Mouse (Mus musculus) midbrain, embryonic 10.5 days (tissue): ENCODE measurements around the gene Mlst8. TPM values are rescaled to one million over a fixed set of nuclear protein-coding genes. Genes with fewer than 3 reads are reported as not detected.
"Not testable (repeated sequence)": the region's sequence is repeated elsewhere in the genome, so short reads cannot be mapped to it uniquely, and the experiment has no call there.

Source experiments
- DNase-seq: peaks from one replicate; pipeline ENCODE4 v3.0.0-alpha.2; 2017; ENCODE audit warnings: low spot score
- H3K27ac ChIP-seq: fragments of 300-500 bp; sonication (generic); replicated peaks from 2 replicates; pipeline ENCODE4 v1.5.1; 2016; ENCODE audit warnings: mild to moderate bottlenecking
- H3K27me3 ChIP-seq: fragments of 300-500 bp; sonication (generic); 2 replicates; pipeline ENCODE4 v1.6.1; 2016; ENCODE audit warnings: low read depth, mild to moderate bottlenecking; ENCODE audit not compliant: poor library complexity, severe bottlenecking
- H3K36me3 ChIP-seq: fragments of 300-500 bp; sonication (generic); 2 replicates; pipeline ENCODE4 v1.6.1; 2016; ENCODE audit warnings: mild to moderate bottlenecking, moderate library complexity
- H3K4me1 ChIP-seq: fragments of 300-500 bp; sonication (generic); 2 replicates; pipeline ENCODE4 v1.6.1; 2016
- H3K4me3 ChIP-seq: fragments of 300-500 bp; sonication (generic); 2 replicates; pipeline ENCODE4 v1.5.1; 2016; ENCODE audit warnings: mild to moderate bottlenecking, moderate library complexity
- H3K9me3 ChIP-seq: fragments of 300-500 bp; sonication (generic); replicated peaks from 2 replicates; pipeline ENCODE4 v1.6.1; 2016; ENCODE audit warnings: mild to moderate bottlenecking
- WGBS: fragments of 180-500 bp; shearing (Covaris S2); methylation state at CpG from one replicate; pipeline ENCODE4 v1.1.7; 2016; 5-methylcytosine and 5-hydroxymethylcytosine counted together
- polyA plus RNA-seq: library from polyadenylated mRNA; unstranded; fragments of >200 nt; fragmentation: Nextera tagmentation; extraction: Ambion mirVana; gene quantifications from 2 replicates; pipeline ENCODE4 v1.2.1, GENCODE M21; 2016

The Mlst8 gene
- polyA plus RNA-seq, 1 experiment from 2014 or later: 40.2 TPM

GRCm38 (mm10) chr17:24425326-24425725 lies 53.6 kb downstream of the Mlst8 start:
- not testable (repeated sequence) for H3K27me3 ChIP-seq, H3K4me3 ChIP-seq, H3K27ac ChIP-seq, DNase-seq, H3K9me3 ChIP-seq
- 94% methylated on average over 6 of the region's 8 CpGs for WGBS
- Histone ChIP-seq H3K4me1 (peaks cover 20% of the 10 kb centered on the region), H3K36me3 (peaks cover 67% of the 10 kb centered on the region)

GRCm38 (mm10) chr17:24424489-24424888 lies 54.4 kb downstream of the Mlst8 start:
- H3K27me3 ChIP-seq: no peaks in the 10 kb centered on the region
- peaks cover 67% of the 10 kb centered on the region for H3K36me3 ChIP-seq
- DNase-seq: no peak
- 94% methylated on average over 5 of the region's 5 CpGs for WGBS
- H3K27ac ChIP-seq: no peak overlapping the region
- H3K4me3 ChIP-seq: no peak overlapping the region
- peaks cover 16% of the 10 kb centered on the region for H3K4me1 ChIP-seq
- no peaks in the 10 kb centered on the region for H3K9me3 ChIP-seq

Other genes with a start within 250 kb of the Mlst8 start
- gene Ccnf, start 227.6 kb downstream of the Mlst8 start, polyA plus RNA-seq: 116 and 131 TPM in 2 replicates
- 0.12 TPM in 1 of 2 replicates, not detected in the other for gene Abca17, start 128.0 kb downstream of the Mlst8 start, polyA plus RNA-seq
- 8.6 and 13.3 TPM in 2 replicates for gene Abca3, start 127.1 kb downstream of the Mlst8 start, polyA plus RNA-seq
- 454 and 468 TPM in 2 replicates for gene Rnps1, start 64.5 kb downstream of the Mlst8 start, polyA plus RNA-seq
- 78.8 and 82.4 TPM in 2 replicates for gene Eci1, start 52.4 kb downstream of the Mlst8 start, polyA plus RNA-seq
- gene Dnase1l2, start 36.0 kb downstream of the Mlst8 start, polyA plus RNA-seq: 2.7 and 3.4 TPM in 2 replicates
- gene E4f1, start 8.8 kb downstream of the Mlst8 start, polyA plus RNA-seq: 36.2 and 42.9 TPM in 2 replicates
- 76.4 and 83.5 TPM in 2 replicates for gene Pgp, start 8.7 kb downstream of the Mlst8 start, polyA plus RNA-seq
- 0.21 and 0.22 TPM in 2 replicates for gene Bricd5, start 5.2 kb downstream of the Mlst8 start, polyA plus RNA-seq
- gene Caskin1, start 9.5 kb upstream of the Mlst8 start, polyA plus RNA-seq: 6.7 and 8.5 TPM in 2 replicates
- 106 and 110 TPM in 2 replicates for gene Traf7, start 48.9 kb upstream of the Mlst8 start, polyA plus RNA-seq
- 2.1 and 2.9 TPM in 2 replicates for gene Rab26, start 55.1 kb upstream of the Mlst8 start, polyA plus RNA-seq
- 14.7 and 18.5 TPM in 2 replicates for gene Pkd1, start 70.8 kb upstream of the Mlst8 start, polyA plus RNA-seq
- gene Tsc2, start 153.6 kb upstream of the Mlst8 start, polyA plus RNA-seq: 62.7 and 79.2 TPM in 2 replicates
- gene Nthl1, start 153.6 kb upstream of the Mlst8 start, polyA plus RNA-seq: 25.2 and 25.3 TPM in 2 replicates
- 30.2 and 33.2 TPM in 2 replicates for gene Slc9a3r2, start 171.2 kb upstream of the Mlst8 start, polyA plus RNA-seq
- gene Npw, start 179.4 kb upstream of the Mlst8 start, polyA plus RNA-seq: not detected in 2 replicates
- gene Zfp598, start 190.6 kb upstream of the Mlst8 start, polyA plus RNA-seq: 21.7 and 24.3 TPM in 2 replicates
- gene Syngr3, start 210.9 kb upstream of the Mlst8 start, polyA plus RNA-seq: 10.3 and 16.1 TPM in 2 replicates
- 52.3 and 58.5 TPM in 2 replicates for gene Gfer, start 217.1 kb upstream of the Mlst8 start, polyA plus RNA-seq
- 1.0 and 1.5 TPM in 2 replicates for gene Noxo1, start 217.2 kb upstream of the Mlst8 start, polyA plus RNA-seq
- 141 and 144 TPM in 2 replicates for gene Tbl3, start 228.6 kb upstream of the Mlst8 start, polyA plus RNA-seq
- gene Rnf151, start 239.0 kb upstream of the Mlst8 start, polyA plus RNA-seq: 0.26 and 0.51 TPM in 2 replicates
- 1,457 and 1,841 TPM in 2 replicates for gene Rps2, start 239.0 kb upstream of the Mlst8 start, polyA plus RNA-seq
- 206 and 214 TPM in 2 replicates for gene Ndufb10, start 245.4 kb upstream of the Mlst8 start, polyA plus RNA-seq
- gene Rpl3l, start 248.7 kb upstream of the Mlst8 start, polyA plus RNA-seq: not detected in 2 replicates